In the genomic region with DNA sequence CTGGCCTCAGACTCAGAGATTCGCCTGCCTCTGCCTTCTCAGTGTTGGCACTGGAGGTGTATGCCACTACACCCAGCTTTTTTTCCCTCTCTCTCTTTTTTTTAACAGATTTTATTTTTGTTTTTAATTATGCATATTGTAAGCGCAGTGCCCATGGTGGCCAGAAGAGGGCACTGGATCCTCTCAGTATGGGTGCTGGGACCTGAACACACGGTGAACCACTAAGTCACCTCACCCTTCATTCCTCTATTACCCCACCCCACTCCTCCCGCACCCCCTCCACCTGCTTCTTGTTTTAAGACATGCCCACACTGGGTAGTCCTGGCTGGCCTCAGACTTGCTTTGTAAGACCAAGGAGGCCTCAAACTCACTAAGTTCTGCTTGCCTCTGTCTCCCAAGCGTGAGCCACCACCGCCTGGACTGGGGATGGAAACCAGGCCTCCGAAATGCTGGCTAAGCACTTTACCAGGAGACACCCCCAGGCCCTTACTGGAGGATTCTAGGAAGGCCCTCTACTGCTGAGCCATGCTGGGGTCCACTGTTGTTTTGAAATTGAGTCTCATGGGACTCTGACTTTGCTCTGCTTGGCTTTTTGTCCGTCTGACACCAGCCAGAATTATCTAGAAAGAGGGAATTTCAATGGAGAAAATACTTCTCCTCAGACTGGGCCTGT, we compare ENCODE assay signal across 8 mouse cellular contexts. TPM values are rescaled to one million over a fixed set of nuclear protein-coding genes. Genes with fewer than 3 reads are reported as not detected.
DNase-seq lines count a peak whose midpoint lies in the region; TF ChIP-seq lines count a peak whose summit lies in the region.
"Had no signal": no experiment of that assay in that cellular context is flagged by ENCODE, and none has a peak within 500 bp of the region (broad histone marks: within the 10 kb centered on the region; RNA-seq: fewer than 3 reads in every experiment).

No protein-coding gene starts in this region.

- in situ Hi-C loops in ES-E14 (cut with MboI; ENCODE audit: low sequenced_read_pairs in 2 of 2, unreplicated experiment in 2 of 2) = no loop called here

- intact Hi-C loops in left cerebral cortex, adult 2 months (cut with DNase I) = loop anchor here (1.0 kb wide), 1 partner anchor 31 kb away; no protein-coding TSS in a partner anchor
- intact Hi-C loops in left cerebral cortex, postnatal 36 days (cut with DNase I) = loop anchor here (1.0 kb wide), 1 partner anchor 31 kb away; no protein-coding TSS in a partner anchor
- intact Hi-C loops in heart, postnatal 14 days (cut with DNase I) = loop anchor here (1.0 kb wide), 1 partner anchor 31 kb away; no protein-coding TSS in a partner anchor

- TF ChIP-seq CTCF in left cerebral cortex, adult 2 months (IDR thresholded peaks at IDR 0.05) = peak; percentile 75
- TF ChIP-seq CTCF in lung, adult 2 months (IDR thresholded peaks at IDR 0.05; ENCODE audit: insufficient read depth, low read length) = peak; percentile 94

- peaks cover 2 to 23% of the 10 kb centered on the region in 2 experiments; a peak in 2 of 4 replicates for H3K4me1 ChIP-seq in ES-E14 (ENCODE audit: control insufficient read depth in 2 of 2, insufficient read depth in 2 of 2, low read length in 2 of 2, poor library complexity in 1 of 2)
- H3K4me1 ChIP-seq in lung, adult 2 months (ENCODE audit: control insufficient read depth, insufficient read depth, low read length) = peaks cover 8% of the 10 kb centered on the region

- TF ChIP-seq POLR2A in lung, adult 2 months (IDR thresholded peaks at IDR 0.05; ENCODE audit: borderline replicate concordance, extremely low read depth, low read depth, low read length) = no peak

- H3K9ac ChIP-seq in ES-E14 (ENCODE audit: insufficient read depth, low read depth, low read length, poor library complexity, severe bottlenecking) = peak overlapping the region; percentile 50; the same call in 1 of the 2 replicates

- H3K36me3 ChIP-seq in ES-E14 (ENCODE audit: control insufficient read depth, insufficient read depth, low read length, poor library complexity, severe bottlenecking) = peaks cover 86% of the 10 kb centered on the region

- 61% methylated on average over 8 of the region's 8 CpGs for WGBS in lung, adult 2 months

- H3K4me3 ChIP-seq in left cerebral cortex, adult 2 months = no peak overlapping the region
- peak overlapping the region in 1 of 2 experiments; percentile 6; a peak in 1 of 4 replicates for H3K4me3 ChIP-seq in ES-E14 (ENCODE audit: insufficient read depth in 1 of 2, low read depth in 1 of 2, low read length in 2 of 2, poor library complexity in 1 of 2, severe bottlenecking in 1 of 2)
- H3K4me3 ChIP-seq in lung, adult 2 months (replicated peaks; ENCODE audit: extremely low read depth, low read depth, low read length) = no peak overlapping the region
- H3K4me3 ChIP-seq: megakaryocyte, embryonic 14.5 days had no signal

- no peak overlapping the region for H3K27ac ChIP-seq in left cerebral cortex, adult 2 months
- H3K27ac ChIP-seq in ES-E14 (ENCODE audit: insufficient read depth, low read depth, low read length, poor library complexity, severe bottlenecking) = no peak overlapping the region

- peak in 1 of 2 experiments; percentile 47 for DNase-seq in left cerebral cortex, adult 2 months (ENCODE audit: extremely low spot score in 1 of 2, low spot score in 2 of 2)
- no peak for DNase-seq in left cerebral cortex, postnatal 36 days (ENCODE audit: low spot score in 2 of 2)
- no peak for DNase-seq in ES-E14 (ENCODE audit: low read depth, low spot score)
- peak; percentile 23 for DNase-seq in c-Kit-positive CD71-positive TER-119-negative erythroid progenitor cells, embryonic 14.5 days (ENCODE audit: low read depth)
- peak; percentile 38 to 66 for DNase-seq in heart, postnatal 14 days
- DNase-seq in lung, adult 2 months = peak; percentile 45
- DNase-seq in right cerebral cortex, postnatal 14 days = peak; percentile 46

- H3K9me3 ChIP-seq in ES-E14 (ENCODE audit: control insufficient read depth, insufficient read depth, low read depth, low read length) = no peaks in the 10 kb centered on the region
- H3K9me3 ChIP-seq: megakaryocyte, embryonic 14.5 days had no signal

TF ChIP-seq in ES-E14, 5 proteins besides CTCF, POLR2A, EP300 and RAD21:
- TF ChIP-seq ZNF384 (IDR thresholded peaks at IDR 0.05; ENCODE audit: low read depth, low read length) (no peak), MAFK (IDR thresholded peaks at IDR 0.05; ENCODE audit: insufficient read depth, low read depth, low read length) (peak; percentile 76), HCFC1 (IDR thresholded peaks at IDR 0.05; ENCODE audit: borderline replicate concordance, insufficient read depth, low read length) (no peak), ZC3H11A (IDR thresholded peaks at IDR 0.05; ENCODE audit: borderline replicate concordance, low read depth, low read length) (no peak), CHD2 (IDR thresholded peaks at IDR 0.05; ENCODE audit: low read depth, low read length) (no peak)

RNA-seq across cellular contexts. Expression of gene Angptl8, which starts 4.9 kb away (rescaled TPM):
- total RNA-seq in left cerebral cortex, adult 2 months (2021) = not detected
- total RNA-seq in left cerebral cortex, postnatal 36 days (2021) = not detected
- total RNA-seq in ES-E14 (2012; rRNA removed) = 0.48 TPM in 1 of 2 replicates, not detected in the other
- total RNA-seq in heart, postnatal 14 days (2021) = not detected
- 7.4 and 8.2 TPM in 2 replicates for polyA plus RNA-seq in lung, adult 2 months (2012; rRNA removed)

RNA-seq across cellular contexts. Expression of gene Dock6, which starts 12.2 kb away (rescaled TPM):
- 10 to 100 TPM; 15.8 to 18.1 TPM for total RNA-seq in left cerebral cortex, adult 2 months (2021)
- 10 to 100 TPM; 11.4 to 18.8 TPM for total RNA-seq in left cerebral cortex, postnatal 36 days (2021)
- 45.4 and 144 TPM in 2 replicates for total RNA-seq in ES-E14 (2012; rRNA removed)
- total RNA-seq in heart, postnatal 14 days (2021) = 10 to 100 TPM; 46.1 to 57.3 TPM
- polyA plus RNA-seq in lung, adult 2 months (2012; rRNA removed) = 262 and 278 TPM in 2 replicates

RNA-seq across cellular contexts. Expression of gene Kank2, which starts 41.7 kb away (rescaled TPM):
- 1 to 10 TPM; 8.5 to 8.8 TPM for total RNA-seq in left cerebral cortex, adult 2 months (2021)
- 1 to 10 TPM; 6.5 to 8.4 TPM for total RNA-seq in left cerebral cortex, postnatal 36 days (2021)
- 32.6 and 51.6 TPM in 2 replicates for total RNA-seq in ES-E14 (2012; rRNA removed)
- total RNA-seq in heart, postnatal 14 days (2021) = 10 to 100 TPM; 52.6 to 53.3 TPM
- 108 and 127 TPM in 2 replicates for polyA plus RNA-seq in lung, adult 2 months (2012; rRNA removed)

Comparison
In these comparisons a context has a peak if more than half of its experiments do, and no peak if none do; other contexts are left out.
1. DNase-seq: peak in c-Kit-positive CD71-positive TER-119-negative erythroid progenitor cells, embryonic 14.5 days (single experiment), heart, postnatal 14 days (2 of 2), lung, adult 2 months (single experiment) and right cerebral cortex, postnatal 14 days (single experiment); none in left cerebral cortex, postnatal 36 days (0 of 2) and ES-E14 (single experiment).